16 mouse cellular contexts compared by ENCODE assay signal in the genomic region with DNA sequence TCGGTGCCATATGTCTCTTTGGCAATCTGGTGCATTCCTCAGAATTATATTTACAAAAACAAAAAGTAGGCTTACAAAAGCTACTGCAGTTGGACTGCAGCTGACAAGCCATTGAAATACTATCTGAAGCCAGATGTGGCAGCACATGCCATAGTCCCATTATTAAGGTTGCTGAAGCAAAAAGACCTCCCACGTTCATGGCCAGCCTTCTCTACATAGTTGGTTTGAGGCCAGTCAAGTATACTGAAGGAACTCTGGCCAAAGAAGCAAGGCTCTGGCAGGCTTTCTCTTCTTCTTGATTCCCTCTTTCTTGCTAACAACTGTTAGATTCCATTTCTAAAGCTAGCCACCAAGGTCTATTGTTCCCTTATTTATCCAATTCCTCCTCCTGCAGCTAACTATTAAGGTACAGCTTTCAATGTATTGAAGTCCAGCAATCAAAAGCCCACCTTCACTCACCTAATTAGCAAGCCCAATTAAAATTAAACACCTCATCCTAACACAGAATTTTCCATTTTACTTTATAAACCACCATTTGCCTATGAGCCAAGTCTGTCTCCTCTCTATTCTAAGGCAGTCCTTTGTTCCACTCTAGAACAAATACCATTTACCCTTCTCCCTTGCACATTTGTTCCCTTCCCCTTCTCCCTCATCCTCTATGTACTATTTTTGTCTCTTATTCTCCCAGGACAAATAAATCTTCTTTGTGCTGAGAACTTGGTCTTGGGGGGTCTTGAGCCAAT. TPM values are rescaled to one million over a fixed set of nuclear protein-coding genes. Genes with fewer than 3 reads are reported as not detected.
DNase-seq lines count a peak whose midpoint lies in the region; ATAC-seq and TF ChIP-seq lines count a peak whose summit lies in the region.
"Had no signal": no experiment of that assay in that cellular context is flagged by ENCODE, and none has a peak within 500 bp of the region (broad histone marks: within the 10 kb centered on the region; RNA-seq: fewer than 3 reads in every experiment).

No protein-coding gene starts in this region.

- H3K9me3 ChIP-seq in lung, embryonic 14.5 days (ENCODE audit: low read depth, low read length), result no peaks in the 10 kb centered on the region
- no peaks in the 10 kb centered on the region for H3K9me3 ChIP-seq in forebrain, embryonic 15.5 days
- no peaks in the 10 kb centered on the region for H3K9me3 ChIP-seq in stomach, embryonic 16.5 days (replicated peaks; ENCODE audit: control insufficient read depth, low read length)
- H3K9me3 ChIP-seq in hindbrain, embryonic 12.5 days (replicated peaks), result no peaks in the 10 kb centered on the region
- H3K9me3 ChIP-seq: midbrain, embryonic 15.5 days; neural tube, embryonic 12.5 days had no signal

- ATAC-seq in frontal cortex, adult (ENCODE audit: low TSS enrichment), result 0 out of 2 replicates have a peak, but pooled peaks have one; percentile 41
- peak; percentile 81; the same call in 1 of the 2 replicates for ATAC-seq in lung, embryonic 14.5 days (ENCODE audit: insufficient read depth)
- ATAC-seq in forebrain, embryonic 15.5 days (replicated peaks), result peak; percentile 71
- ATAC-seq in stomach, embryonic 16.5 days (ENCODE audit: insufficient read depth, low FRiP score), result peak; percentile 56; the same call in 1 of the 2 replicates
- ATAC-seq in hindbrain, embryonic 12.5 days (ENCODE audit: low FRiP score), result no peak
- ATAC-seq in megakaryocyte progenitor cell, adult 5-6 weeks (replicated peaks; ENCODE audit: poor library complexity), result no peak
- ATAC-seq: liver, postnatal 0 days; midbrain, embryonic 15.5 days had no signal

- TF ChIP-seq CTCF in lung, embryonic 14.5 days (IDR thresholded peaks at IDR 0.05; ENCODE audit: low read depth), result no peak

- H3K27ac ChIP-seq in lung, embryonic 14.5 days (ENCODE audit: low read depth), result no peak overlapping the region
- H3K27ac ChIP-seq in forebrain, embryonic 15.5 days (replicated peaks), result no peak overlapping the region
- H3K27ac ChIP-seq in stomach, embryonic 16.5 days (ENCODE audit: low read length), result peak overlapping the region; percentile 11; the same call in 1 of the 2 replicates
- H3K27ac ChIP-seq in hindbrain, embryonic 12.5 days, result no peak overlapping the region
- H3K27ac ChIP-seq: hindbrain, embryonic 14.5 days; midbrain, embryonic 15.5 days; neural tube, embryonic 12.5 days had no signal

- no peaks in the 10 kb centered on the region for H3K4me1 ChIP-seq in lung, embryonic 14.5 days (ENCODE audit: insufficient read depth)
- 0 out of 2 replicates have a peak, but pooled peaks cover 4% of the 10 kb centered on the region for H3K4me1 ChIP-seq in forebrain, embryonic 15.5 days
- H3K4me1 ChIP-seq in stomach, embryonic 16.5 days (ENCODE audit: control insufficient read depth, insufficient read depth, low read length), result no peaks in the 10 kb centered on the region
- H3K4me1 ChIP-seq in hindbrain, embryonic 12.5 days, result no peaks in the 10 kb centered on the region
- H3K4me1 ChIP-seq: midbrain, embryonic 15.5 days; neural tube, embryonic 12.5 days had no signal

- H3K27me3 ChIP-seq in lung, embryonic 14.5 days (ENCODE audit: insufficient read depth, low read length), result no peaks in the 10 kb centered on the region
- H3K27me3 ChIP-seq in forebrain, embryonic 15.5 days, result no peaks in the 10 kb centered on the region
- no peaks in the 10 kb centered on the region for H3K27me3 ChIP-seq in stomach, embryonic 16.5 days (ENCODE audit: control insufficient read depth, insufficient read depth, low read length)
- H3K27me3 ChIP-seq in hindbrain, embryonic 12.5 days, result no peaks in the 10 kb centered on the region
- H3K27me3 ChIP-seq: midbrain, embryonic 15.5 days; neural tube, embryonic 12.5 days had no signal

- H3K36me3 ChIP-seq in lung, embryonic 14.5 days (ENCODE audit: insufficient read depth), result no peaks in the 10 kb centered on the region
- H3K36me3 ChIP-seq in forebrain, embryonic 15.5 days, result no peaks in the 10 kb centered on the region
- no peaks in the 10 kb centered on the region for H3K36me3 ChIP-seq in stomach, embryonic 16.5 days (ENCODE audit: control insufficient read depth, insufficient read depth, low read length)
- no peaks in the 10 kb centered on the region for H3K36me3 ChIP-seq in hindbrain, embryonic 12.5 days
- H3K36me3 ChIP-seq: midbrain, embryonic 15.5 days; neural tube, embryonic 12.5 days had no signal

- DNase-seq in frontal cortex, postnatal 25 days (ENCODE audit: low spot score in 2 of 2), result no peak
- DNase-seq in lung, embryonic 14.5 days, result peak; percentile 72
- DNase-seq in lung, postnatal 14 days, result no peak
- DNase-seq: adrenal gland, postnatal 36 days; cerebellum, adult 11 months; liver, postnatal 0 days had no signal

- no peak overlapping the region for H3K9ac ChIP-seq in lung, embryonic 14.5 days
- no peak overlapping the region for H3K9ac ChIP-seq in forebrain, embryonic 15.5 days (replicated peaks)
- H3K9ac ChIP-seq in stomach, embryonic 16.5 days (ENCODE audit: low read length), result no peak overlapping the region
- no peak overlapping the region for H3K9ac ChIP-seq in hindbrain, embryonic 12.5 days
- H3K9ac ChIP-seq: hindbrain, embryonic 14.5 days; liver, postnatal 0 days; midbrain, embryonic 15.5 days; neural tube, embryonic 12.5 days had no signal

- H3K4me3 ChIP-seq in lung, embryonic 14.5 days (ENCODE audit: low read depth, low read length), result no peak overlapping the region
- no peak overlapping the region for H3K4me3 ChIP-seq in forebrain, embryonic 15.5 days
- H3K4me3 ChIP-seq in stomach, embryonic 16.5 days (replicated peaks; ENCODE audit: low read length), result no peak overlapping the region
- no peak overlapping the region for H3K4me3 ChIP-seq in hindbrain, embryonic 12.5 days
- H3K4me3 ChIP-seq: erythroblast, embryonic 14.5 days; midbrain, embryonic 15.5 days; neural tube, embryonic 12.5 days had no signal

- no peak overlapping the region for H3K4me2 ChIP-seq in lung, embryonic 14.5 days
- H3K4me2 ChIP-seq in forebrain, embryonic 15.5 days (replicated peaks), result no peak overlapping the region
- H3K4me2 ChIP-seq in stomach, embryonic 16.5 days (ENCODE audit: low read depth, low read length), result no peak overlapping the region
- H3K4me2 ChIP-seq in hindbrain, embryonic 12.5 days (replicated peaks), result no peak overlapping the region
- H3K4me2 ChIP-seq: hindbrain, embryonic 14.5 days; midbrain, embryonic 15.5 days; neural tube, embryonic 12.5 days had no signal

- 38% methylated on average over 2 of the region's 2 CpGs for WGBS in lung, embryonic 14.5 days
- WGBS in forebrain, embryonic 15.5 days, result 36% methylated on average over 2 of the region's 2 CpGs
- WGBS in stomach, embryonic 16.5 days, result 46% methylated on average over 2 of the region's 2 CpGs
- 61% methylated on average over 2 of the region's 2 CpGs for WGBS in hindbrain, embryonic 12.5 days

RNA-seq across cellular contexts. Expression of gene Steap4, which starts 26.2 kb away (rescaled TPM):
- 1.7 and 2.7 TPM in 2 replicates for polyA plus RNA-seq in lung, embryonic 14.5 days (2014; fragmentation: Nextera tagmentation; extraction: Ambion mirVana)
- 0.08 and 0.10 TPM in 2 replicates for polyA plus RNA-seq in forebrain, embryonic 15.5 days (2015; fragmentation: Nextera tagmentation; extraction: Ambion mirVana)
- polyA plus RNA-seq in stomach, embryonic 16.5 days (2015; fragmentation: Nextera tagmentation; extraction: Ambion mirVana), result 3.0 and 3.3 TPM in 2 replicates
- 0.33 and 0.43 TPM in 2 replicates for polyA plus RNA-seq in hindbrain, embryonic 12.5 days (2016; fragmentation: Nextera tagmentation; extraction: Ambion mirVana)
- 0.12 TPM in 1 of 2 replicates, not detected in the other for total RNA-seq in megakaryocyte progenitor cell, adult 5-6 weeks (2015)
- total RNA-seq in megakaryocyte progenitor cell, adult 5-6 weeks (2017), result not detected in 2 replicates
- total RNA-seq: common myeloid progenitor, adult 5-6 weeks had no signal
- polyA plus RNA-seq: midbrain, embryonic 15.5 days had no signal

Comparison
In these comparisons a context has a peak if more than half of its experiments do, and no peak if none do; other contexts are left out.
1. ATAC-seq: peak in frontal cortex, adult (single experiment), lung, embryonic 14.5 days (single experiment), forebrain, embryonic 15.5 days (single experiment) and stomach, embryonic 16.5 days (single experiment); none in hindbrain, embryonic 12.5 days (single experiment) and megakaryocyte progenitor cell, adult 5-6 weeks (single experiment).